Mouse (Mus musculus) NIH3T3 (cell line): ENCODE measurements around the gene Nploc4.

ENCODE experiments used
- DNase-seq: peaks from one replicate; pipeline ENCODE4 v3.0.0-alpha.2; 2012; ENCODE audit warnings: low read depth

The Nploc4 gene

DNA sequence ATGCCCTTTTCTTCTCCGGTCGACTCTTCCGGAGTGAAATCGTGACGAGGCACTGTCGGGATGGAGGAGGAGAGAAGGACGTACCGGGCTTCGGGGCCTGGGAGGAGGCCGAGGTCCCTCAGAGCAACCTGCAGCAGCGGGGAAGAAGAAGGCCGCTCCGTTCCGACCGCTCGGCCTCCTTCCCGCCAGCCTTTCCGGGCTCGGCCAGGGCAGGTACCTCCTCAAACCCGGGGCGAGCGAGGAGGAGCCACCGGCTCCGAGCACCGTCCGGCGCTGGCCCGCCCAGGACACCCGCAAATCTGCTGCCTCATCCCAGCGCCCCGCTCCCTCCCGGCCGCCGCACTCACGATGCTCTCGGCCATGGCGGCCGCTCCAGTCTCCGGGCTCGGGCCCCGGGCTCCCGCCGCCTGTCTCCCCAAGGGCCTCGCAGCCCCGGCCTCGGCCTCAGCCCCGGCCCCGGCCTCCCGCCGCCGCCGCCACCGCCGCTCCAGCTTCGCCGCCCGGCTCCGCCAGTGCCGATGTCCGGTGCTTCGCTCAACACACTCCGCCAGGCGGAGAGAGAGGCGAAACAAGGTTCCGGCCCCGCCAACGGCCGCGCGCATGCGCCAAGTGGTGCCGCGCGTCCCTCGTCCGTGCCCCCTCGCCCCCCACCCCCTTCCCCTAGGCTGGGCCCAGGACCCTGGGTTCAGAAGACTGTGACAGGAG lies at the start of gene Nploc4:
Nploc4 (minus strand) TSS at position 557 of the 705 bp plus-strand sequence.
- peak; percentile 93 for DNase-seq

DNA sequence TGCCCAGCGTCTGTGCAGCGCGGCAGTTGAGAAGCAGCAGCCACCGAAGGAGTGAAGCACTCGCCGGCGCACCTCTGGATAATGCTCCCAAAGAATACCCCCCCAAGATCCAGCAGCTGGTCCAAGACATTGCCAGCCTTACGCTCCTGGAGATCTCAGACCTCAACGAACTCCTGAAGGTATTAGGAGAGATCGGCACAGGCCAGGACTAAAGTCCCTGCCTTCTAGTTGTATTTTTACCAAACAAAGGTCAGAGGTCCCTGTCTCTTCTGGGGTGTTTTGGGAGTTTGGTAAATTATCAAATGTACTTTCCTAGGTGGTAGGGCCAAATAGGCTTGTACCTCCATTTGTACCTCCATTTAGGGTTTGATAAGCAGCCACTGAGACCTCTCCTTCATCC lies 47.7 kb upstream of the Nploc4 start:
- DNase-seq, result no peak

DNA sequence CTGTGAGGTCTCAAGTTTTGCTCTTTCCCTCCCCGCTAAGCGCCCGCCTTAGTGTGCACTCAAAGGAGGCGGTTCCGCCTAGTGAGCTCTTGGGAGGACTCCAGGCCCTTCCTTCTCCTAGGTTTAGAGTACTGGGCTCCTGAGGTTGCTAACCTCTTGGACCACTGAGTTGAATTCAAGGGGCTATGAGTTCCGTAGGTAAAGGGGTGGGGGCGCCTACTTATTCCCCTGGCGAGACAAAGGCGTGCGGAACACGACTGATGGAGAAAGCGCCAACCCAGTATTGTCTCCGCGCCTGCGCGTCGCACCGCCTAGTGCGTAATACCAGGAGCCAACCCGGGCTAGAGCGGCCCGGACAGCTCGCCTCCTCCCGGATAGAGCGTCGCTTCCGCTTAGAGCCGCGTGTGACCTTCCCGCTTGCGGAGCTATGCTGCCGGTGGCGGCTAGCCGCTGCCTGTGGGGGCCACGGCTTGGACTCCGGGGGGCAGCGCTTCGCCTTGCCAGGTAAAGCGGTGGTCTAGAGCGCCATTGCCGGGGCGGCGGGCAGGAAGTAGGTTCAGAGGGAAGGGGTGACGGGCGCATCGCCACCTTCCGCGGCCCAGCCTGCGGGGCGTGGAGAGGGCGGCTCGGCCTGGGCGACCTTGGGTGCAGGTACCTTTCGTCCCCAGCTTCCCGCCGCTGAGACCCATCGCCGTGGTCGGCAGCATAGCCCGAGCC lies 46.9 kb upstream of the Nploc4 start, which contains the start of gene Mrpl12:
Mrpl12 (plus strand) TSS at position 349 of the 717 bp plus-strand sequence.
- DNase-seq, result peak; percentile 97

DNA sequence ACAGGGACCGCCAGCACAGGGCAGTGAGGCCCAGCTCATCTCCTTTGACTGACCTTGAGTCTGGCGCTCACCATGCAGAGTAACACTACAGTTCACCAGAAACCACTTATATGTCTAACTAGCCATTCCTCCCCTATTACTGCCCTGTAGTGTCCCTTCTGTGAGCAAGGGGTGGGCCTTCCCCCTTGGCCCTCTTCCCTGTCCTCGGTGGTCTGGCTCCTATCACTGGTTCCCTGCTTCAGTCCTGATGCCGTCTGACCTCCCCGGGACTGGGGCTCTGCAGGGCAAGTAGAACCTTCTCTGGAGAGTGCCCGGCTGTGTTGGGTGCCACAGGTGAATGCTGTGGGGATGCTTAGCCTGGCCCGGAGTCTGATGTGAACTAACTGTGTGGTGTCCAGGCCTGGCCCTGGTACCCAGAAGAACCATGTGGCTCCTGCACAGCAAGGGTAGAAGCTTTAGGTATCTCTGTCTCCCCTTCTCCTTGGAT lies 46.0 kb upstream of the Nploc4 start:
- DNase-seq, result no peak

DNA sequence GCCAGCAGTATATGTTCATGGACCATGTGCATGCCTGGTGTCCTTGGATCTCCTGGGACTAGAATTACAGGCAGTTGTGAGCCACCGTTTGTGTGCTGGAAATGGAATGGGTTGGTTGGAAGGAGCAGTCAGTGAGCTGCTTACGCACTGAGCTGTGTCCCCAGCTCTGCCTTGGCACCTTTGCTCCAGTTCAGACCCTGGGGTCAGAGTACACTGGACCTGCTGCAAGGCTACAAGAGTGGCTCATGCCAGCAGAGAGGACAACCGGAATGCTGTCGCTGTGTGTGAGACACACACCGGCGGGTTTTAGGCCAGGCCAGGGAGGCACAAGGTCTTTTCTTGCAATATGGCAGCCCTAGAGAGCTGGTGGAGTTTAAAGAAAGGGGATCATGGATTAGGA lies 34.5 kb upstream of the Nploc4 start:
- no peak for DNase-seq

DNA sequence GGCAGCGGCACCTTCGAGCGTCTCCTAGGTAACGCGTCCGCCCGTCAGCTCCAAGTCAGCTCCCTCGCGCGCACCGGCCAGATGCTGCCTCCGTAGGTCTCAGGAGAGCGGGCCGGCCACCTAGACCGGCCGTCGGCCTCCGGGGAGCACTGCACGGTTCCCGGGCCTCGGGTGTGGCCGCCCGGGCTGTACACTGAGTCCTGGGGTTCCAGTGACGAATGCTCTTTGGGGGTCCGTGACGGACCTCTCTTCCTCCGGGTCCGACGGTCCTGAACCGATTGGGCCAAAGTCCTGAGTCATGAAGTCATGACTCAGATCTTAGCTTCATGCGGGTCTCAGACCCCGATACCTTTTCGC lies 30.2 kb upstream of the Nploc4 start:
- no peak for DNase-seq

DNA sequence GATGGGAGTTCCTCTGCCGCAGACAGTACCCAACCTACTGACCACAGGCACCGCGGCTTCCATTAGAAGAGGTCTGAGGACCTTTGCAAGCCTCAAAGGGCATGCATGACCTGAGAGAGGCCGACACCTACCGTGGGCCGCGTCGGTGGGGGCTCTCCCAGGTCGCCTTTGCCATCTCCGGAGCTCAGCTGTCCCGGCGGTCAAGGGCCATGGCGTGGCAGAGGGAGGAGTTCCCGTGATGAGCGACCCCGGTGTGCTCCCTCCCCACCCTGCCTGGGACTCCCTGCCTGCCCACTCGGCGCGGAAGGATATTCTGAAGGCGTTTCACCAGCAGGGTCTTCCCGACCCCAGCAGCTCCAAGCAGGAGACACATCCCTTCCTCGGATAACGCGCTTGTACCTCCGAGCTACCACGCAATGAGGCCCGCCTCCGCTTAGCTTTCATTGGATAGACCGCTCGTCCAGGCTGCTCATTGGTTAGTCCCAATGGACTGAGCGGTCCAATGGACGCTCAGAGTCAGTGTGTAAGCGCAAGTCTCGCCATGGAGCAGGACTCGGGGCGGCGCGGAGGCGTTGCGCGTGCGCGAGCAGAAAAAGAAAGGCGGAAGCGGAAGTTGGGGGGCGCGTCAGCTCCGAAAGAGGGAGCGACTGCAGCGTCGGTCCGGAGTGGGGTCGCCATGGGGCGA lies 29.7 kb upstream of the Nploc4 start, which contains the start of gene Arl16:
Arl16 (minus strand) TSS at position 557 of the 685 bp plus-strand sequence.
- peak; percentile 98 for DNase-seq

DNA sequence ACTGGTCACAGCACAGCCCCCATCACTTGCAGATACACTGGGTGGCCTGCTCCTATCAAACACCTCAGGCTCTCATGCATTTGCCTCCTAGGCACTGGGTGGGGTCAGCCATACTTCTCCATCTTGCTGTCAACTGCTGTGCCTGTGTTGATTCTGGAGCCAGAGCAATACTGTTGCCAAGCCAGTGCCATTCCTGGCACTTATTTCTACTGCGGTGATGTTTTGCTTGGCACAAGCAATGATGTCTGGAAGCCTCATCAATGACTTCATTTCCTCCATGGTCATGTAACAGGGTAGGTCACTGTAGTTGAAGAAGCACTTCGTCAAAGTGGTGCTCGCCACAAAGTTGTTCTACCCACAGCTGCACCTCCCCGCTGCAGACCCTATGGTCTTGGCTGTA lies 28.0 kb upstream of the Nploc4 start:
- DNase-seq, result peak; percentile 25

DNA sequence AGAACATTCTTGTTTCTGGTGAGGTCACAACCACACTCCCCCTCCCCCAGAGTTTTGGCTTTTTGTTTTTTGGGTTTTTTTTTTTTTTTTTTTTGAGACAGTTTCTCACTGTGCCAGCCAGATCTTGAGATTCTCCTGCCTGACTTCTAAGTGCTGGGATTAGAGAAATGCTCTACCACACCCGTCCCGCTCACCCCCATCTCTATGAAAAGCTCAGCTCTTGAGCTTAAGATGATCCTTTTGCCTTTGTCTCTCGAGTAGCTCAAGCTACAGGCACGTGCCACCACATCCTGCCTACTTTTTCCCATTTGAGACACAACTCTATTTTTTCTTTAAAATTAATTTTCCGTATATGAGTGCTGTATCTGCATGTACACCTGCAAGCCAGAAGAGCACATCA lies 26.9 kb upstream of the Nploc4 start:
- DNase-seq, result no peak

DNA sequence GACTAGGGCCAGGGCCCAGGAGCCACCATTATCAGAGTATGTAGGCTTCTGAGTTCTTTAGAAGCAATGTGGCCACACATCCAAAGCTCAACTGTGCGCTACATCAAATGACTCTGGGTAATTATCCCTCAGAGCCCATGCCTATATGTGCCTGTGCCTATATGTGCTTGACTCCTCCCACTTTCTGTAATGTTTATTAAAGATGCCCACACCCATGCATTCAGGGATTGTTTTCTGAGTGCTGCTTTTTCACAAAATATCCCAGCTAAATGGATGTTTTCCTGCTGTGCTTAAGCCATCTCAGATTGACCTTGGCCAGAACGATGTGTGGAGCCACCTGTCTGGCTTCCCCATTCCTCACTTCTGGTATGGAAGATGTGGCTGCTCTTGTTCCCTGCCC lies 26.0 kb upstream of the Nploc4 start:
- no peak for DNase-seq

DNA sequence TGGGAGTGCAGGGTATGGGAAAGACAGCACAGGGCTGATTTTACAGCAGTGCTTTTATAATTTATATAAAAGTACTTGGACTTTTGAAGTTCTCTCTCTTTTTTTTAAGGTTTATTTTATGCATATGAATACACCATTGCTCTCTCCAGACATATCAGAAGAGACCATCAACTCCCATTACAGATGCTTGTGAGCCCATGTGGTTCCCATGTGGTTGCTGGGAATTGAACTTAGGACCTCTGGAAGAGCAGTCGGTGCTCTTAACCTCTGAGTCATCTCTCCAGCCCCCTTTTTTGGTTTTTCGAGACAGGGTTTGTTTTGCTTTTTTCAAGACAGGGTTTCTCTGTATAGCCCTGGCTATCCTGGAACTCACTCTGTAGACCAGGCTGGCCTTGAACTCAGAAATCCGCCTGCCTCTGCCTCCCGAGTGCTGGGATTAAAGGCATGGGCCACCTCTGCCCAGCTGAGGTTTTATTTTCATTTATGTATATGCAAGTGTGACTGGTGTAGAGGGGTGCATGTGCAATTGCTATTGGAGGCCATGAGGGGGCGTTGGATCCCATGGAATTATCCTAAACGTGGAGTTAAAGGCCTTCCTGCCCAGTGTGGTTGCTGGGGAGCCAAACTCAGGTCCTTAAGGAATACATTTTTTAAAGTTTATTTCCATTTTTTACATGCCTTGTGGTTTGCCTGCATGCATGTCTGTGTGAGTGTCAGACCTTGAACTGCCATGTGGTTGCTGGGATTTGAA lies 21.5 kb upstream of the Nploc4 start:
- DNase-seq, result peak; percentile 66

DNA sequence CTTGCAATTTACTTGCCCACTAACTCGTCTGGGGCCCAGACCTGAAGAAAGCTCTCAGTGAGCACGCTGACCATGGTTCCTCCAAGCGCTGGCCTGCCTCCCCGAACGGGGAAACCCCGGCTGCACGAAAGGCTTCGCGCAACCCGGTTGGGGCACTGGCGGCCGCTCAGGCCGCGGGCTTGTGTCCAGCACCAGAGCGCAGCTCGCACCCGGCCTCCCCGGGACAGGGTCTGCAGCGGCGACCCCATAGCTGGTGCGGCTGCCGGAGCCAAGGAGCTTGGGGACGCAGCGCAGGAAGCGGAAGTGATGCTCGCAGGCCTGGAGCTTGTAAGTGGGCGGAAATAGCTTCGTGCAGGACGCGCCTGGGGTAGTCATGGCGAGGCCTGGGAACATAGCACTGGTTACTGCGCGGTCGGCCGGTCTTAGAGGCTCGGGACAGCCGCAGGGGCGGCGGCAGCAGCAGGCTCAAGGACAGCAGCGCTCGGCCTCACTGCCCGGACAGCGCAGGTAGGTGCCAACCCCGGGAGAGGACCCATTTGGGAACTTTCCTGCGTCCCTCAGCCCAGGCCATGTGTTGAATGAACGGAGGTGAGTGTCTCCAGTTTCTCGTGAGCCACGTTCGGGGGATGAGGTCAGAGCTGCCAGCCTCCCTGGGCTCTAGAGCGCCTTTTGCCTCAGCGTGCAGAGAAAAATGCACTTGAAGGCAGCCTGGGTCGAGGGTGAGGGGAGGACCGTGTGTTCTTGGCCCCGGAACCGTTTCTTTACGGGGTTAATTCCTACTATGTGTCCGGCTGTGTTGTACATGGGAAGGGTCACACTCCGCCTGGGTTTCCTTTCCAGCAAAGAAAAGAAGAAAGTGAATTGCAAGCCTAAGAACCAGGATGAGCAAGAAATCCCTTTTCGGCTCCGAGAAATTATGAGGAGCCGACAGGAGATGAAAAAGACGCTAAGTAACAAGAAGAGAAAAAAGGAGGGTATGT lies 20.6 kb upstream of the Nploc4 start, which contains the start of the genes Oxld1 and Ccdc137:
Oxld1 (minus strand) TSS at position 297 of the 980 bp plus-strand sequence.
Ccdc137 (plus strand) TSS at position 344 of the 980 bp plus-strand sequence.
- peak; percentile 86 for DNase-seq

DNA sequence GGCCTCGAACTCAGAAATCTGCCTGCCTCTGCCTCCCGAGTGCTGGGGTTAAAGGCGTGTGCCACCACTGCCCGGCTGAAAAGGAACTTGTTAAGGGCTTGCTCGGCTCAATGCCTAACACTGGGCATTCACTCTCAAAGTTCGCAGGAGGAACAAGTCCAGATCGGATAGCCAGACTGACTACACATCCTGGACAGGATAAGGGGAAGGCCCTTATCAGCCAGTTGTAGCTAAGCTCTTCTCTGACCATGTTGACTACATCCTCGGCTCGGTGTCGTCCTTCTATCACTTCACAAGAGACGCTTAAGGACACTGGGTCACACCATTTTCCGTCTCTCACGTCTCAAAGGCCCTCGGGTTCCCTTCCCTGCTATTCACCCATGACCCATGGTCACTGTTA lies 19.9 kb upstream of the Nploc4 start:
- no peak for DNase-seq

DNA sequence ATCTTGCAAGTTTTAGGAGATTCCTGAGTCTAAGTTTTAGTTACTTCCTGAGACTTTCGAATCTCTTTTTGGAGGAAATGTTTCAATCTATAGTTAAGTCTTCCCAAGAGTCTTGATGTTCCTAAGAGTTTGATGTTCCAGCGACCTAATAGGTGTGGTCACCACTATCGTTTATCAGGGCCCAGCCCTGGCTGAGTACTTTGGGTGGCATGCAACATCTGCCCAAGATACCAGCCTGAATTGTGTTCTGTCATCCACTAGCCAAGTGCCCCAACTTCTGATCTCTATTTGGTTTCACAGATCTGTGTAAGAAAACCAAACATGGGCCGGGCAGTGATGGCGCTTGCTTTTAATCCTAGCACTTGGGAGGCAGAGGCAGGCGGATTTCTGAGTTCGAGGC lies 17.9 kb upstream of the Nploc4 start:
- DNase-seq, result no peak

DNA sequence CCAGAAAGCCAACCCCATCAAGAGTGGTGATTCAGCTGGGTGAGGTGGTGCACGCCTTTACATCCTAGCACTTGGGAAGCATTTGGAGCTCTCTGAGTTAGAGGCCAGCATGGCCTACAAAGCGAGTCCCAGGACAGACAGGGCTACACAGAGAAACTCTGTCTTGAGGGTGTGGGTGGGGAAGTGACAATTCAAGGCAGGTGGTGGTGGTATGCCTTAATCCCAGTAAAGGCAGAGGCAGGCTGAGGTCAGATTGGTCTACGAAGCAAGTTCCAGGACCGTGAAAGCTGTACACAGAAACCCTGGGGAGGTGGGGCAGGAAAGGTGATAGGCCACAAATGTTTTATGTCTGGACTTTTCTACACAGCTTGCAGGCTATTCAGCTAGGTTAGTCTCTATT lies 17.5 kb upstream of the Nploc4 start:
- no peak for DNase-seq

DNA sequence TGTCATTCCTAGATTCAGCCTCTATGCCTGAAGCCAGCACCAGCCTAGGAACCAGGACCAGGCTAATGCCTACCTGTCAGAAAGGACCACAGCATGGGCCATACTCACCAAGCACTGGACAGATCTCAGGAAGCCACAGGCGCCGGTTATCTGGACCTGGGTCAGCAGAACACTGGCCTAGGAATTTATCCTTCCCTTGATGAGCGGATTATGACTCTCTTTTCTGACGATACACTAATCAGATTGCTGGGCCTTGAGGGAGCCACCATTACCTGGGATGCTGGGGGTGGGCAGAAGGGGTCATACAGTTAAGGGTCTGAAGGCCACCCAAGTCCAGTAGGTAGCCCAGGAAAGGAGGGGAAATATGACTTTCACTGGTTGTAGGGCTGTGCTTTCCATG lies 15.8 kb upstream of the Nploc4 start, which contains the start of gene Pde6g:
Pde6g (minus strand) TSS at position 195 of the 400 bp plus-strand sequence.
- DNase-seq, result no peak

DNA sequence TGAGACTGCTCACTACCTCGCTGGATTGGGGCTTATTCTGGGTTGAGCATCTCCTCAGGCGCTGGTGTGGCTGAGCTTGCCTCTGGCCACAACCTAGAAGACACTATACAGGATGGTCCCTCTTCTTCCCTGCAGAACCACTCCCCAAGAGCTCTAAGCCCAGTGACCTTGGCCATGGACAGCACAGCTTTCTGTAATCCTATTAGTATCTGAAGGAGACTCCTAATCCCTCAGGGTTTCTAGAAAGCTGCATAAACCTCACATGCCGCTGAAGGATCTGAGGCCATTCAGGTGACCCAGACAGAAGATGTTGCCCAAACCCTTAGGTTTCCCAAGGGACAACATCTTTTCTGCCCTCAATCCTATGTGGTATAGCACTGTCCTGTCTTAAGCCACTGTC lies 14.7 kb upstream of the Nploc4 start:
- no peak for DNase-seq

DNA sequence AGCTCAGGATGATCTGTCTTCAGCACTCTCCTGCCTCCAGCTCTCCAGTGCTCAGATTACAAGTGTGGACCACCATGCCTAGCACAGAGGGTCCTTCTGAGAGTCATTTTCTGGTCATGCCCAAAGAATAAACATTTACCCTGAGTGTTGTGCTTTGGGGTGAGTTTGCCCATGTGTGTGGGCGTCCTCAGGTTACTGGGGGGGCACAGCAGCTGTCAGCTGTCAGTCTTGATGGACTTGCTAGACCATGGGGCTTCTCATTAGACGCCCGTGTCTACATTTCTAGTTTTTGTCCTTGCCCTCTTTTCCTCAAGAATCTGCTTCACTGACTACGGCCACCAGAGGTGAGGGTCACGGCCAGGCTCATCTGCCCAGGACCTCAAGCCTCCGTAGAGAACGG lies 9.7 kb upstream of the Nploc4 start:
- no peak for DNase-seq

DNA sequence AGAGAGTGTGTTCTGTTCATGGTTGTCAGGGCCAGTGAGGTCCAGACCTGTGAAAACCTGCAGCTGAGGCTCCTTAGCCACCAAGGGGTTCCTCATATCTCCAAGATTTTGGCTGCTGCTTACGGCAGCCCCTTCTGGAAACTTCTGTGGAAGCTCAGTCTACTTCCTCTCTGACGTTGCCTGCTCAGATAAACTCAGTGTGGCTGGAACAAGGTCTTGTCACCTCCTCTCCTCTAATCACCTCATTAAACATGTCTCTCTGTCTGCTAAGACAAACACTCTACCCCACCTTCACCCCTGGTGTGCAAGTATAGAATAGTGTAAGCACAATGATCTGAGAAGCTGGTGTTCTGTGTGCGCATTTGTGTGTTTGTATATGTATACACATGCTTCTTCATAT lies 8.0 kb upstream of the Nploc4 start:
- no peak for DNase-seq

DNA sequence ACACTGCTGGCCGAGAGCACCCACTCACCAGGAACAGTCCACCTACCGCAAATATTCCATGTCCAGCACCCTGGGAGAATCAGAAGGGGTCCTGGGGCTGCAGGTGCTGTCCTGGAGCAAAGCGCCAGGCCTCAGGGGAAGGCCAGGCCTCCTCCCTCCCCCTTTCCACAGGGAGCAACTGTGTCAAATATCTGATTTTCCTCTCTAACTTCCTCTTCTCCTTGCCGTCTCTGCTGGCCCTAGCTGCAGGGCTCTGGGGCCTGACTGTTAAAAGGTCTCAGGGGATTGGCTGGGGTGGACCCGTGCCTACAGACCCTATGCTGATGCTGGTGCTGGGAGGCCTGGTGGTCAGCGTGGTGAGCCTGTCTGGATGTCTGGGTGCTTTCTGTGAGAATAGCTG lies 6.6 kb upstream of the Nploc4 start:
- no peak for DNase-seq
